Mouse (Mus musculus) liver (tissue): ENCODE measurements around the gene Capn11.

Source experiments
- DNase-seq: peaks from one replicate; pipeline ENCODE4 v3.0.0-alpha.2; 2020; ENCODE audit warnings: mixed read lengths

Capn11 gene

GRCm38 (mm10) chr17:45681588-45681987 is 22.5 kb upstream of the Capn11 start:
- DNase-seq: no peak

GRCm38 (mm10) chr17:45680391-45680980 is 21.4 kb upstream of the Capn11 start:
- no peak for DNase-seq

- peak; percentile 71 for DNase-seq
Measured at GRCm38 (mm10) chr17:45678106-45678505, 19.0 kb upstream of the Capn11 start.

- no peak for DNase-seq
Measured at GRCm38 (mm10) chr17:45672598-45672997, 13.5 kb upstream of the Capn11 start.

- no peak for DNase-seq
Measured at GRCm38 (mm10) chr17:45671821-45672220, 12.7 kb upstream of the Capn11 start.

- DNase-seq: no peak
Measured at GRCm38 (mm10) chr17:45667986-45668385, 8.9 kb upstream of the Capn11 start.

- DNase-seq: no peak
Measured at GRCm38 (mm10) chr17:45667481-45667880, 8.4 kb upstream of the Capn11 start.

GRCm38 (mm10) chr17:45666091-45666490 is 7.0 kb upstream of the Capn11 start:
- no peak for DNase-seq

GRCm38 (mm10) chr17:45664608-45665007 is 5.5 kb upstream of the Capn11 start:
- no peak for DNase-seq

- DNase-seq: peak; percentile 79
Measured at GRCm38 (mm10) chr17:45663106-45663919, 4.2 kb upstream of the Capn11 start.

GRCm38 (mm10) chr17:45655820-45656219 is 3.3 kb downstream of the Capn11 start:
- DNase-seq: peak; percentile 44

GRCm38 (mm10) chr17:45653233-45653632 is 5.9 kb downstream of the Capn11 start:
- DNase-seq: peak; percentile 38

GRCm38 (mm10) chr17:45644185-45644584 is 14.9 kb downstream of the Capn11 start:
- no peak for DNase-seq

GRCm38 (mm10) chr17:45642701-45643100 is 16.4 kb downstream of the Capn11 start:
- DNase-seq: peak; percentile 77

- DNase-seq: no peak
Measured at GRCm38 (mm10) chr17:45641981-45642380, 17.1 kb downstream of the Capn11 start.

- DNase-seq: no peak
Measured at GRCm38 (mm10) chr17:45638596-45639295, 20.4 kb downstream of the Capn11 start.

- no peak for DNase-seq
Measured at GRCm38 (mm10) chr17:45634033-45634432, 25.1 kb downstream of the Capn11 start.

- no peak for DNase-seq
Measured at GRCm38 (mm10) chr17:45631940-45632339, 27.2 kb downstream of the Capn11 start.

GRCm38 (mm10) chr17:45630992-45631391 is 28.1 kb downstream of the Capn11 start:
- no peak for DNase-seq

GRCm38 (mm10) chr17:45629861-45630694 is 29.0 kb downstream of the Capn11 start:
- peak; percentile 67 for DNase-seq

- DNase-seq: no peak
Measured at GRCm38 (mm10) chr17:45628885-45629855, 30.0 kb downstream of the Capn11 start.

GRCm38 (mm10) chr17:45628160-45628559 is 31.0 kb downstream of the Capn11 start:
- DNase-seq: no peak
